Mouse (Mus musculus) frontal cortex, postnatal 10 days (tissue): ENCODE results near the gene Ube2u.
A peak's percentile ranks its signal among the peaks of the same experiment; 100 is the strongest.

Experiments used
- DNase-seq, 2 experiments: peaks; one replicate each; pipeline ENCODE4 v3.0.0; 2022; ENCODE audit warnings: low spot score in 2 of 2, mixed read lengths in 1 of 2

Ube2u gene

DNA sequence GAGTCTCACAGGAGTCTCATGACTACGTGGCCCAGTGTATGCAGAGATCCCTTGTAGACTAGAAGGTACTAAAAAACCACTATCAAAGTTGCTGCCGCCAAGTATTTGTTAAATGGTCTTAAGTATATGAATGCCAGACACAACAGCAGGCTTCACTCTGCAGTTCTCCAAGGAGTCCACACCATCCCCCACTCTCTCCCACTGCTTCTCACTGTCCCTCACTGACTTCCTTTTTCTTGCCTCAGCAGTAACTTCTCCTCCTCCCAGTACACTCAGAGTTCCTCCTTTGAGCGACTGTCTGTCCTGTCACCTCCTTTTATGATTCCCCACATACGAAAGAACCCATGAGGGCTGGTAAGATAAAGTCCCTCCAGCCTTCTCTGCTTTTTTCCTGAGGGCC is 69.3 kb downstream of the Ube2u start:
- DNase-seq: no peak

DNA sequence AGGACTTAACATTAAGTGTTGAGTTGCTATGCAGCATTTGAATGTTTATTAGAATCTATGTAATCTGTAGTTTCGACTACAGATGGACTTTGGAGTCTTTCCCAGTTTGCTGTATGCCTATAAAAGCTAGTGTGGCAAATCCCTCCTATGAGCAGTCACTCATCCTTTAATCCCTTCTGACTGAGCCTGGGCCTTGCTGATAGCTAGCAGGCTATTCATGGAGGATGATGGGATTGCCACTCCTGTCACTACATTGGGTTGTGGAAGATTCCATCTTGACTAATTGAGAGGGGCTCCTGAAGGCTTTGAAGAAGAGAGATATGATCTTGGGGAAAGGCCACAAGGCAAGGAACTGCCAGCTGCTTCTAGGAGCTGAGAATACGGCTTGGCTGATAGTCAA is 74.6 kb downstream of the Ube2u start:
- no peak for DNase-seq

DNA sequence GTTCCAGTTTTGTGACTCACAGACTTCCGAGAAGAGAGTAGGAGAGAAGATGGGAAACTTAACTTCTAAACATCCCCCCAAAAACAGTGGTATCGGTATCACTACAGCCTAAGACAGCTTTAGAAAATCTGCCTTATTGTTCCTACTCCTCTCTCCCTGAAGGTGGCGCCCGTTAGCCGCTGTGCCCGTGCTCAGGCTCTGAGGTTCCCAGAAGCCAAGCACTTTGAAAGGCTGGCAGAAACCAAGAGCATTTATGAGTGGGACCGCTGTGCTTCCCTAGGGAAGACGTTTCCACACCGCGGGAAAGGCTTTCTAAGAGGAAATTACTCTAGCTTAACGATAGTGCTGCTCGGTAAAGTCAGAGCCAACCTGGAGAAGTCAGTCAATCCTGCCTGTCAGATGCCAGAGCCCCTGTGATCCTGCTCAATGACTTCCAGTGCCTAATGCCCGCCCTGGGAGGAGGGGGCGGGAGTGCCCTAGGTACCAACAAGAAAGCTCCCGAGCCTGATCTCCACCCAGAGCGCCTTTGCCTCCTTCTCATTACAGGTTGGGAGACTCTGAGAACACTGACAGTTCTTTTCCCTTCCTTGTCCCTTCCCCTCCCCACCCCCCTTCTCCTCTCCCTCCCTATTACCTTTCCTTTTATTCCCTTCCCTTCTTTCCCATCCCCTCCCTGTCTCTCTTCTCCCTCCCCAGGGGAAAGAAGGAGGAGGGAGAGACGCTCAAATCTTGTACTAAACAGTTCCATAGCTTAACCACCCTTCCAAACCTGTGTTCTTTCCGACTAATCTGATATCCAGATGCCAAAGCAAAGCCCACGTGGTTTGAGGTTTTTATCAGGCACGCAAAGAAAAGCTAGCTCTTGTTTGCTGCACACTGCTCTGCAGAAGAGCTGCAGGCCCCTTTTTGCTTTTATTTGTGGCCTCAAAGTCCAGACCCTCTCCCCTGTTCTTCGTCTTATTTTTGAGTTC is 109.9 kb downstream of the Ube2u start:
- peak; percentile 51 to 79 for DNase-seq

DNA sequence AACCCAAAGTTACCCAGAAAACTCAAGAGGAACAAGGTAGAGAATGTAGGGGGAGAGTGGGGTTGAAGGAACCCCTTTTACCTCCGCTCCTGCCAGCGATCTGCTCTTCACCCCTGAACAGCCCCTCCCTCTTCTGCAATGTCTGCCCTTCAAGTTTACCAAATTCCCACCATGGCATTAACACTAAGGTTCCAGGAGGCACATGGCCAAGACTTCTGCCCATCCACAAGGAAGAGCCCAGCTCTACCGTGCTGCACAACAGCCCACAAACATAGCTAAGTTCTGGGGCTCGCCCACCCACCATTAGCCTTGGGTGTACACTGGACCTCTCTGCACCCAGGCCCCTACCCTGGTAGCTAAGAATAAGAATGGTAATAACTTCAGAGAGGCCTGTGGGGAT is 117.1 kb downstream of the Ube2u start:
- DNase-seq: no peak

DNA sequence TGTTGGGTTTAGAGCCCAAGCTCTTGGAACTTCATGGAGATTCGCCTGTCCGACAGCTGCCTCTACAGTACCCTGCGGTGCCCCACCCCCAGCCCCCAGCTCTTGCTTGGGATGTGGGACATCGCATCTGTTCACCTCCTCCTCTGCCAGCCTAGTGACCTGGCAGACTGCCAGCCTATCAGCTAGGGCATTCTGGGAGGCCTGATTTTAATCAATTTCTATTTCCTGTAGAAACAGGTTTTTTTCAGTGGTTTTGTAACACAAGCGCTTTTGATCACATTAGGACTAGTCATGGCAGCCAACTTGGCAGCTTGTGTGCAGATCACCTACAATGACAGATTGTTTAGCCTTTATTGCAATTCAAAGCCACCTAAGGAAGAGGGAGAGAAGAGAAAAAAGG is 118.0 kb downstream of the Ube2u start:
- peak; percentile 26 to 34 for DNase-seq

DNA sequence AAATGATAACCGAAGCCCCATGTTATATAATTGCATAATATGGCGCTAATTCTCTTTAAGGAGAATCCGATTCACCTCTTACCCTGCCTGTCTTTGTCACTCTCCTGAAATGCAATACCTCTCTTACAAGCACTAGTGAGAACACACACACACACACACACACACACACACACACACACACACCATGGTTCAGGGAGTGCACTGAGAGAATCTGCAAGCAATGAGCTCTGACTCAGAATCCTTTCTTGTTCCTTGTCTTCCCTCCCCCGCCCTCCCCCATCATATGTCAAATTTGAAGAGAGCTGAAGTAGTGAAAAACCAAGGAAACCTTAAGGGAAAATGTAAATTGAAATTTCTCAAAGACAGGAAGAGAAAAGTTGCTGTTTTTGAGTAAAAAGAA is 118.4 kb downstream of the Ube2u start:
- DNase-seq: peak in 1 of 2 experiments; percentile 33
